Mouse (Mus musculus): ENCODE measurements around the gene Pcgf2. TPM values are rescaled to one million over a fixed set of nuclear protein-coding genes. Genes with fewer than 3 reads are reported as not detected.

Gene Pcgf2
- total and polyA plus RNA-seq, 2 experiments: 0.37 to 12.0 TPM

- Histone ChIP-seq H3K9ac (ENCODE audit: low read depth, low read length) (no peak overlapping the region), H3K4me1 (ENCODE audit: control insufficient read depth, insufficient read depth, low read length) (peaks cover 9% of the 10 kb centered on the region), H3K79me2 (ENCODE audit: control insufficient read depth, insufficient read depth, low read length) (no peaks in the 10 kb centered on the region; the same call in 1 of the 2 replicates), H3K27ac (replicated peaks; ENCODE audit: insufficient read depth, low read depth, low read length) (no peak overlapping the region), H3K27me3 (ENCODE audit: control insufficient read depth, insufficient read depth, low read length) (no peaks in the 10 kb centered on the region), H3K4me3 (ENCODE audit: insufficient read depth, low read depth, low read length) (no peak overlapping the region), H3K36me3 (ENCODE audit: control insufficient read depth, insufficient read depth, low read length) (no peaks in the 10 kb centered on the region)
- TF ChIP-seq CTCF (IDR thresholded peaks at IDR 0.05; ENCODE audit: low read depth, low read length) (peak; percentile 90), POLR2A (IDR thresholded peaks at IDR 0.05; ENCODE audit: extremely low read depth, insufficient read depth, low read length) (no peak)
- 45% methylated on average over 10 of the region's 10 CpGs for WGBS
- DNase-seq (ENCODE audit: extremely low read depth, low read depth, low spot score): no peak
Observed at GRCm38 (mm10) chr11:97689861-97690260, 10.4 kb downstream of the Pcgf2 start.

- Histone ChIP-seq H3K27me3 (ENCODE audit: control insufficient read depth, insufficient read depth, low read length) (no peaks in the 10 kb centered on the region), H3K4me1 (ENCODE audit: control insufficient read depth, insufficient read depth, low read length) (peaks cover 9% of the 10 kb centered on the region), H3K36me3 (ENCODE audit: control insufficient read depth, insufficient read depth, low read length) (no peaks in the 10 kb centered on the region), H3K79me2 (ENCODE audit: control insufficient read depth, insufficient read depth, low read length) (no peaks in the 10 kb centered on the region; the same call in 1 of the 2 replicates), H3K4me3 (ENCODE audit: insufficient read depth, low read depth, low read length) (peak overlapping the region; percentile 67), H3K27ac (replicated peaks; ENCODE audit: insufficient read depth, low read depth, low read length) (peak overlapping the region; percentile 81), H3K9ac (ENCODE audit: low read depth, low read length) (peak overlapping the region; percentile 60)
- 46% methylated on average over 3 of the region's 3 CpGs for WGBS
- peak; percentile 74 for DNase-seq (ENCODE audit: extremely low read depth, low read depth, low spot score)
- 0 out of 2 replicates have a peak, but pooled peaks have one; percentile 17 for TF ChIP-seq POLR2A (IDR thresholded peaks at IDR 0.05; ENCODE audit: extremely low read depth, insufficient read depth, low read length)
- no peak for TF ChIP-seq CTCF (IDR thresholded peaks at IDR 0.05; ENCODE audit: low read depth, low read length)
Observed at GRCm38 (mm10) chr11:97687061-97687460, 13.2 kb downstream of the Pcgf2 start.

- Histone ChIP-seq H3K79me2 (ENCODE audit: control insufficient read depth, insufficient read depth, low read length) (no peaks in the 10 kb centered on the region; the same call in 1 of the 2 replicates), H3K4me1 (ENCODE audit: control insufficient read depth, insufficient read depth, low read length) (peaks cover 9% of the 10 kb centered on the region), H3K36me3 (ENCODE audit: control insufficient read depth, insufficient read depth, low read length) (no peaks in the 10 kb centered on the region), H3K27me3 (ENCODE audit: control insufficient read depth, insufficient read depth, low read length) (no peaks in the 10 kb centered on the region), H3K9ac (ENCODE audit: low read depth, low read length) (peak overlapping the region; percentile 60), H3K4me3 (ENCODE audit: insufficient read depth, low read depth, low read length) (peak overlapping the region; percentile 67), H3K27ac (replicated peaks; ENCODE audit: insufficient read depth, low read depth, low read length) (peak overlapping the region; percentile 81)
- TF ChIP-seq CTCF (IDR thresholded peaks at IDR 0.05; ENCODE audit: low read depth, low read length) (no peak), POLR2A (IDR thresholded peaks at IDR 0.05; ENCODE audit: extremely low read depth, insufficient read depth, low read length) (no peak)
- DNase-seq (ENCODE audit: extremely low read depth, low read depth, low spot score): peak; percentile 40
- 26% methylated on average over 11 of the region's 11 CpGs for WGBS
Observed at GRCm38 (mm10) chr11:97686322-97686908, 13.9 kb downstream of the Pcgf2 start.

GRCm38 (mm10) chr11:97685613-97686321 lies 14.5 kb downstream of the Pcgf2 start, which contains the start of gene Cisd3:
Cisd3 (plus strand) TSS chr11:97685826.
- Histone ChIP-seq H3K27me3 (ENCODE audit: control insufficient read depth, insufficient read depth, low read length) (no peaks in the 10 kb centered on the region), H3K4me1 (ENCODE audit: control insufficient read depth, insufficient read depth, low read length) (peaks cover 9% of the 10 kb centered on the region), H3K27ac (replicated peaks; ENCODE audit: insufficient read depth, low read depth, low read length) (peak within 1 kb of the TSS; percentile 81), H3K4me3 (ENCODE audit: insufficient read depth, low read depth, low read length) (peak within 1 kb of the TSS; percentile 67), H3K36me3 (ENCODE audit: control insufficient read depth, insufficient read depth, low read length) (no peaks in the 10 kb centered on the region), H3K79me2 (ENCODE audit: control insufficient read depth, insufficient read depth, low read length) (no peaks in the 10 kb centered on the region; the same call in 1 of the 2 replicates), H3K9ac (ENCODE audit: low read depth, low read length) (peak within 1 kb of the TSS; percentile 60)
- no peak for TF ChIP-seq POLR2A (IDR thresholded peaks at IDR 0.05; ENCODE audit: extremely low read depth, insufficient read depth, low read length)
- TF ChIP-seq CTCF (IDR thresholded peaks at IDR 0.05; ENCODE audit: low read depth, low read length): no peak
- DNase-seq (ENCODE audit: extremely low read depth, low read depth, low spot score): peak; percentile 90
- under 1% methylated on average over 43 of the region's 43 CpGs for WGBS

GRCm38 (mm10) chr11:97684766-97685165 lies 15.5 kb downstream of the Pcgf2 start:
- 67% methylated on average over 7 of the region's 7 CpGs for WGBS
- Histone ChIP-seq H3K27ac (replicated peaks; ENCODE audit: insufficient read depth, low read depth, low read length) (no peak overlapping the region), H3K27me3 (ENCODE audit: control insufficient read depth, insufficient read depth, low read length) (no peaks in the 10 kb centered on the region), H3K4me1 (ENCODE audit: control insufficient read depth, insufficient read depth, low read length) (peaks cover 9% of the 10 kb centered on the region), H3K79me2 (ENCODE audit: control insufficient read depth, insufficient read depth, low read length) (no peaks in the 10 kb centered on the region; the same call in 1 of the 2 replicates), H3K4me3 (ENCODE audit: insufficient read depth, low read depth, low read length) (no peak overlapping the region), H3K36me3 (ENCODE audit: control insufficient read depth, insufficient read depth, low read length) (0 out of 2 replicates have a peak, but pooled peaks cover 2% of the 10 kb centered on the region), H3K9ac (ENCODE audit: low read depth, low read length) (no peak overlapping the region)
- DNase-seq (ENCODE audit: extremely low read depth, low read depth, low spot score): no peak
- TF ChIP-seq POLR2A (IDR thresholded peaks at IDR 0.05; ENCODE audit: extremely low read depth, insufficient read depth, low read length) (no peak), CTCF (IDR thresholded peaks at IDR 0.05; ENCODE audit: low read depth, low read length) (no peak)

Data from liver, adult 2 months (tissue).